Mouse (Mus musculus) mature B cell (primary cell): Measurements from ENCODE around the gene Mllt6.
"Not testable (repeated sequence)": the region's sequence is repeated elsewhere in the genome, so short reads cannot be mapped to it uniquely, and the experiment has no call there.

Experiments used
- in situ Hi-C: fragments of 300-500 bp; cut with MboI; formaldehyde crosslinking; loops from 2 replicates; pipeline ENCODE4 v1.14.3; 2019

The Mllt6 gene

DNA sequence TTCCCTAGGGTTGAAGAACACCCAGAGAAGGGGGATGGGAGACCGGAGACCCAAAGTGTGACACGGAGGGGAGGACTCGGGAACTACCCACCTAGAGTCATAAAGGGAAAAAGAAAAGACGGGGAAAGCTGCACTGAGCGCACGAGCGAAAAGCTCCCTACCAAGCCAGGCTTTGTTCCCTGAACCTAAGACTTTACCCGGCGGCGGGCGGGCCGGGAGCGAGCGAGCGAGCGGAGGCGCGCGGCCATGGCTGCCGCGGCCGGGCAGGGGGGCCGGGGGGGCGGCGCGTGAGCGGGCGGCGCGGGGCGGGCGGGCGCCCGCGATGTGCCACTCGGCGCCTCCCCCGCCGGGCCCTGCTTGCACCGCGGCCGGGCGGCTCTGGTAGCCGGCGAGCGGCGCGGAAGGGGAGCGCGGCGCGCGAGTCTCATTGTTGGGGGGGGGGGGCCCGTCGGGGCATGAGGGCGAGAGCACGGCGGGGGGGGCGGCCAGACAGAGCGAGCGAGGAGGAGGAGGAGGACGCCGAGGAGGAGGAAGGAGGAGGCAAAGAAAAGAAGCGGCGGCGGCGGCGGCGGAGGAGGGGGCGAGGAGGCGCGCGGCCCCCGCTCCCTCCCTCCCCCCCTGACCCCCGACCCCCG, at the start of gene Mllt6:
Mllt6 (plus strand) TSS at position 522 of the 635 bp plus-strand sequence.
- in situ Hi-C loops = no loop called here

DNA sequence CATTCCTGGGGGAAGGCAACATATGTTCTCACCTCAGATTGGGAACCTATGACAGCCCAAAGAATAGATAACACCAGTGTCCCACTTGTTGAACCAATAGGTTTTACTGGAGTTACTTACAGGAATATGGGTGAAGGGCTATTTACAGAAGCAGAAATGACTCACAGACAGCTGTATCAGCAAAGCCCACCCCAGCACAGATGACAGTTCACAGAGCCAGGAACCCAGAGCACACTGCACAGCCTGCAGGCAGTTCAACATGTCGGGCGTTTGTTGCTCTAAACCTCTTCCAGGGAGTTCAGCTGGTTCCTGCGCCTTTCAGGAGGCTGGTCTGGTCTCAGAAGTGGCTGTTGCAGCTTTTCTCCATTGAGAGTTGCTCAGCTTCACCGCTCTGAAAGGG, 47.9 kb upstream of the Mllt6 start:
- in situ Hi-C loops = no loop called here

DNA sequence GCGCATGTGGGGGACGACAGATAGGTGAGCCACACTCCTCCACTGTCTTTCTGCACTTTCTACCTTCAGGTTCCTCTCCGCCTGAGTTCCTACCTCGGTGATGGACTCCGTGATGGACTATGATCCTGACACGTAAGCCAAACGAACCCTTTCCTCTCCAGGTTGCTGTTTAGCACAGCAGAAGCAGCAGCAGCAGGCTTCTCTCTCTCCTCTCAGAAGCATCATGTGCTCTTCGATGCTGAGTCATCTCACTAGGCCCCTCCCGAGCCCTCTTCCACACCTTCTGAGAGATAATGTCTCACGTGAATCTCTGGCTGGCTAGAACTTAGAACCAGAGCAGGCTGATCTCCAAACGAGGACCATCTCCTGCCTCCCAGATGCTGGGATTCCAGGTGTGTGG, 44.8 kb upstream of the Mllt6 start:
- in situ Hi-C loops = no loop called here

DNA sequence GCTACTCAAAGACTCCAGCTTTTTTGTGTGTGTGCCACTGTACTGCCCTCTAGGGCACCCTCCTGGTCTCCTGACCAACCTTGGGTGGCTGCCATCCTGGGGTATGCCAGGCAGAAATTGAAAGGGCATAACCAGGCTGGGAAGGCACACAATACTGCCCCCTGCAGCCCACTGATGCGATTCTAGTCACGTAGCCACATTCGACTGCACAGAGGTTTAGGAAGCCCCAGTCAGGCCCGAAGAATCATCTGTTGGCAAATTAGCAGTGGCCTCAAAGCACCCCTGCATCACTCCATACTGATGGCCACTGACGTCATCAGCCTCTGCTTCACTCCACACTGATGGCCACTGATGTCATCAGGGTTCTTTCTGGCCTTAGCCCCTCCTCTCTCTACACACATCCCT, 43.8 kb upstream of the Mllt6 start:
- in situ Hi-C loops = no loop called here

DNA sequence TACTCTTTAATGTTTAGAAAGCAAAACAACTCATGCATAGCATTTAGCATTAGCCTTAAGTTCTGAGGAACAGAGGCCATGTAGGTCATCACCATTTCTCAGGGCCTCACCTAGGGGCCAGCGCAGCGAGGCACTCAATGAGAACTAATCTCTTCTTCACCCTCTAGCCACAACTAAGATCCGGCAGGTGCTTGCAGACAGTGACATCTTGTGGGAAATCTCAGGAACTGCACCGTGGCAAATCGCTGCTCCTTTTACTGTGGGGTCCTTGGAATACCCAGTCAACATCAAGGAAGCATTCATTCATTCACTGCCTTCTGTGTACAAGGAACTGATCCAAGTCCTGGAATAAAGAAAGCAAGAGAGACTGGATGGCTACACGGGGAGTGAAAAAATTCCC, 40.8 kb upstream of the Mllt6 start:
- in situ Hi-C loops = no loop called here

DNA sequence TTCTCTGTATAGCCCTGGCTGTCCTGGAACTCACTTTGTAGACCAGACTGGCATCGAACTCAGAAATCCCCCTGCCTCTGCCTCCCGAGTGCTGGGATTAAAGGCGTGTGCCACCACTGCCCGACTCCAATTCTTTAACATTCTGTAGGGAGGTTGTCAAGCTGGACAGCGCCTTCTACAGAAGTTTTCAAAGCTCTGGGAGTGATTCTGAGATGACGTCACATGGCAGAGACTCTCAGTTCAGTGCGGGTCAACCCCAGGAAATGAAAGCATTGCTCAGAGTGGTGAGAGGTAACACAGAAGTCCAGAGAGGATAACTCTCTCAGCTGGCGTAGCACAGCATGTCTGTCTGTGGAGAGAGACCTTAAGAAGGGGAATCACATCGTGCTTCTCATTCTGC, 40.0 kb upstream of the Mllt6 start:
- in situ Hi-C loops = no loop called here

DNA sequence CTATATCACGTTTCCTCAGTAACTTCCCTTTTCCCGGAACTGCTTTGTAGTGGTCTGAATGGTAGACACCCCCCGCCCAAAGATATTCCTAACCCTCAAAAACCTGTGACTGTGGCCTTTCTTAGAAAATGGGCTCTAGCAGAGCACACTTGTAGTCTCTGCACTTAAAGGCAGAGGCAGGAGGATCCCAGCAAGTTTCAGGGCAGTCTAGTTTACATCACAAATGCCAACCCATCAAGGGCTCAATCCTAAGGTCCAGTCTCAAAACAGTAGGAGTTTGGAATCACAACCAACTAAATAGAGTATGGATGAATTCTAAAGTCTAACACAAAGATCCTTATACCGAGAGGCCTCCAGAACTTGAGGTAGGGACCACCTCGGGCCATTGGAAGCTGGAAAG, 37.7 kb upstream of the Mllt6 start:
- in situ Hi-C loops = loop anchor here (5.0 kb wide), 1 partner anchor 138 kb away; no protein-coding TSS in a partner anchor

DNA sequence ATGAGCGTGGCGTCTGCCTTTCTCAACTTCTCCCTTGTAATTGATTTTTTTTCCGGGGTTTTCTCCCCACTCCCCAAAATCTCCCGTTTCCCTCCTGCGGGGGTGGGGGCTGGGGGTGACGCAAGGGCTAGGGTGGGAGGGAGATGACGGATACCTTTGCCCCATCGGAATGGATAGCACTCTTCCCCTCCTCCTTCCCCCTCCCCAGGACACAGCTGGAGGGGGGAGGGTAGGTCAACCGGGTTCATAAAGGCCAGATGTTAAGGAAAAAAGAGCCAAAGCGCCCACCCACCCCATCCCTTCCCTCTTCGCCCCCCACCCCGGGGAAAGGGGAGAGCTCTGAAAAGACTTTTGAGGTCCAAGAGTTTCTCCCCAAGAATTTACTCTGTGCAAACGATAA, 36.8 kb upstream of the Mllt6 start:
- in situ Hi-C loops = loop anchor here (5.0 kb wide), 1 partner anchor 139 kb away; no protein-coding TSS in a partner anchor

GRCm38 (mm10) chr11:97626850-97627249, 36.4 kb upstream of the Mllt6 start:
- in situ Hi-C loops = loop anchor here (5.0 kb wide), 1 partner anchor 140 kb away; no protein-coding TSS in a partner anchor

DNA sequence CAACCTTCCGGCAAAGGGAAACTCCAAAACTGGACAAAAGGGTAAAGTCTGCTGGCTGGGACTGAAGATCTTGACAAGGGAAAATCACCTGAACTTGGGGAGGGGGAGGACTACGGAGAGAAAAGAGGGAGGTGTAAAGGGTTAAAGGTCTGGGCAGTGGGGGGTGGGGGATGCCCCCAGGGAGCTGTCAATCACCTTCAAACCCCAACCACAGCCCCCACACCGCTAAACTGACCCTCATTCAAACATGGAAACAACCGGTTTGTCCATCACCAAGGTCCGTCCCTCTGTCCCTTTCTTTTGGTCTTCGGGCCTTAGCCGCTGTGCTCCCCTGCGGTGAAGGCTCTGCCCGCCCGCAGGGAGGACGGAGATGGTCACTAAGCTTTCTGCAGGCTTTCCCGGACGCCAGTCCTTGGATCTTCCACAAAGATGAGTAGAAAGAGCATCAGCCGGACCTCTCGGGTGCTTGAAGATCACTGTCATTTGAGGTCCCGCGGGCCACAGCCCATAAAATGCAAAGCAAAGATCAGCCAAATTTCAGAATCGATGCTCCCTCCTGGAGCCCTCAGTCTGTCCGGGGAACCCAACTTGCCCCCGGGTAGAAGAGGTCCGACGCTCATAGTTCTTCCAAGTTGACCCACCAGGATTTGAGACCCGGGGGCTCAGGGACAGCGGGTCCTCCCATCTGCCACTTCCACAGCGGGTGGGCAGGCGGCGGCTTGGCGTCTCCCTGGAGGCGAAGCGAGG, 35.5 kb upstream of the Mllt6 start:
- in situ Hi-C loops = loop anchor here (5.0 kb wide), 1 partner anchor 140 kb away; no protein-coding TSS in a partner anchor

DNA sequence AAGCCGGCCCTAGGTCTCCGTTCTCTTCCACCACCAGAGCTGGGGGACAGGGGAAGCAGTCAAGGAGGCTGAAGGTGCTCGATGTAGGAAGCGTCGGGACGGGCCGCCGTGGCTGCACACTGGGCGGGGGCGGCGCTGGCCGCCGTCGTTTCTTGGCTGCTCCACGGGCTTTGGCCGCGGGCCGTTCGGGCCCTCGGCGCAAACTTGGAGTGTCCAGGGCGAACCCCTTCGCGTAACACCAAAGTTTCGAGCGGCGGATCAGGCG, 35.0 kb upstream of the Mllt6 start:
- in situ Hi-C loops = loop anchor here (5.0 kb wide), 1 partner anchor 141 kb away; no protein-coding TSS in a partner anchor

DNA sequence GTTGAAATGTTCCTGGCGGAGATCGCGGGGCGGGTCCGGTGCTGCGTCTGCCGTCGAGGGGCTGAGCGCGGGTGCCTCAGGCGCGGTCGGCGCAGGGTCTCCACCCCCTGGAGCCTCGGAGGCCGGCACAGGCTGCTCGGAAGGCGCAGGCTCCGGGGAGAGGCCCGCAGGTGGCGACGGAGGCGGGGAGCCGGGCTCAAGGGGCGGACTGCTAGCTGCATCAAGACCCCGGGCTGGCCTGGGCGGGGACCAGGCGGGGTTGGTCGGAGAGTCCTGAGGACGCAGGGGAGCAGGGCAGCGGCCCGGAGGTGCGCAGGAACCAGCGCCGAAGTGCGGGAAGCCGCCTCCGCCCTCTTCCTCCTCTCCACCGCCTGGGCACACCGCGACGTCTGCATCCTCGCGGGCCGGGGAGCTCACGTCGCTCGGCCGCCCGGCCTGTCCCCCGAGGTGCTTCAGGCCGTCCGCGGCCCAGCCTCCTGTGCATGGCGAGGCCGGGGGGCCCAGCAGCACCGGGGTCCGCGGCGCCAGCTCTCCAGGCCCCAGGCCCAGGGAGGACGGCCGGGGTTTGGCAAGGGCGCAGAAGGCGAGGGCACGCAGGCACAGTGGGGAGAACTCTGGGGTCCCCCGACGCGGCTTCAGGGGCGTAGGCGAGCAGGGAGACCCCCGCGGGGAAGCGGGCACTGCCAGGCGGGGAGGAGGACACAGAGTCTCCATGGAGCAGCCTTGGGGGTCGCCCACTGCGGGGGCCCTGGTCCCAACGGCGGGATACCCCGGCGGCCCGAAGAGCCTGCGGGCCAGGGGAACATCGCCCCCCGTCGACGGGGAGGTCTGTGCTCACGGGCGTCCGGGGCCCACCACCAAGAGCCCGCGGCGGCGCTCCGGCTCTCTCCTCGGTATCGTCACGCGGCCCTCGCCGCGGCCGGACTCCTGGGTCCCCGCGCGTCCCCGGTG, 34.4 kb upstream of the Mllt6 start:
- in situ Hi-C loops = loop anchor here (5.0 kb wide), 1 partner anchor 142 kb away; no protein-coding TSS in a partner anchor

- in situ Hi-C loops = loop anchor here (5.0 kb wide), 1 partner anchor 142 kb away; no protein-coding TSS in a partner anchor
Measured at GRCm38 (mm10) chr11:97629576-97629975, 33.6 kb upstream of the Mllt6 start, which contains the start of gene Epop. TSS of gene Epop (minus strand) at chr11:97629702.

DNA sequence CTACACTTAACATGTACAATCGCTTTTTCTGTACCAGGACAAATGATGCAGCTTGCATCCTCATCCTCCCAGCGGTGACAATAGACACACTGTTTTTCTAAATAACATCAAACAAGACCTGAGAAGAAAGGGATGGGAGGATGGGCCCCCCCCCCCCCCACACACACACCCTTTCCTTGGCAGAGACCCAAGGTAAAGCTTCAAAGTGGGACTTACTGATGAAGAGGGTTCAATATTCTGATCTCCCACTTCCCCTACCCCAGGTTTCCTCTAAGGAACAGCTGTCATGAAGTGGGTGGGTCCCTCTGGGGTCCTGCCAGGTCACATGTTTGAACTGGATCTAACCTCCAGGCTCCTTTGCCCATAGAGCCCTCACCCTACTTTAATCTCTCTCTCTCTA, 32.2 kb upstream of the Mllt6 start:
- in situ Hi-C loops = no loop called here

- in situ Hi-C loops = no loop called here
Measured at GRCm38 (mm10) chr11:97631500-97631899, 31.7 kb upstream of the Mllt6 start.

- in situ Hi-C loops = no loop called here
Measured at GRCm38 (mm10) chr11:97631938-97632337, 31.3 kb upstream of the Mllt6 start.

GRCm38 (mm10) chr11:97632440-97632839, 30.8 kb upstream of the Mllt6 start:
- in situ Hi-C loops = not testable (repeated sequence)

GRCm38 (mm10) chr11:97635468-97636019, 27.7 kb upstream of the Mllt6 start:
- in situ Hi-C loops = no loop called here

DNA sequence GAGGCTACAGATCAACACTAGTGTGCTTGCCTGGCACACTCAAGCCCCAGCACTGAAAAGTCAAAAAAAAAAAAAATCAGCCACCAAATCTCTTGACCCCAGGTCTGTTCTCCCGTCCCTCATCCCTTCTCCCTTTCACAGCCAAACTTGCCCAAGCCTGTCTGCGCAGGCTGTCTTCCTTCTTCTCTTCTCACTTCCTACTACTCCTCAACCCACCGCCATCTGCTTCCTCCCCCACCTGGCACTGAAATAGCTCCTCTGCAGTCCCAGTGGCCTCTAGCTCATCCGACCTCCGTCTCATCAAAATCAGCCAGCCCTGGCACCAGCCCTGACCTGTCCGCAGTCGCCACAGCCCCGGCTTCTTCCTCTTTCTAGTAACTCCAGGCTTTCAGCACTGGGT, 21.5 kb upstream of the Mllt6 start:
- in situ Hi-C loops = no loop called here

- in situ Hi-C loops = no loop called here
Measured at GRCm38 (mm10) chr11:97642746-97643145, 20.5 kb upstream of the Mllt6 start.

DNA sequence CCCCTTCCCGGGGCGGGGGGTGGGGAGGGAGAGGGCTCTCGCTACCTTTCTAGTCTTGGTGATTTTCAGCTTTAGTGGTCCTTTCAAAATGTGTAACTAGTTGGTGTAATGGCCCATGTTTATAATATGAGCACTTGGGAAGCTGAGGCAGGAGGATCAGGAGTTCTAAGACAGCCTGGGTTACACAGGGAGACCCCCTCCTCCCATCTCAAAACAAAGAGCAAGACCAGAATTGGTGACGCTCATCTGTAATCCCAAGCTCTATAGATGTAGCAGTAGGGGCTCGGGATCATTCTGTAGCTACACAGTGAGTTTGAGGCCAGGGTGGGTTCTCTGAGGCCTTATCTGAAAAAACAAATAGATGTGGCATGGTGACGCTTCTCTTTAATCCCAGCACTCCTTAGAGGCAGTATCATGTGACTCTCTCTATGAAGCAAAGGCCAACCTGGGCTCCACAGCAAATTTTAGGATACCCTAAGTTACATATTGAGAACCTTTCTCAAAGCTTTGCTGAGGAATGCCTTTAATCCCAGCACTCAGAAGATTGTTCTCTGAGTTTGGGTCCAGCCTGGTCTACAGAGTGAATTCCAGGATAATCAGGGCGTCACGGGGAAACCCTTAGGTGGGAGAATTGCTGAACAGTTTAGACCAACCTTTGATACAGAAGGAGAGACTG, 19.7 kb upstream of the Mllt6 start:
- in situ Hi-C loops = no loop called here
